14 mouse cellular contexts compared by ENCODE assay signal in the genomic region with DNA sequence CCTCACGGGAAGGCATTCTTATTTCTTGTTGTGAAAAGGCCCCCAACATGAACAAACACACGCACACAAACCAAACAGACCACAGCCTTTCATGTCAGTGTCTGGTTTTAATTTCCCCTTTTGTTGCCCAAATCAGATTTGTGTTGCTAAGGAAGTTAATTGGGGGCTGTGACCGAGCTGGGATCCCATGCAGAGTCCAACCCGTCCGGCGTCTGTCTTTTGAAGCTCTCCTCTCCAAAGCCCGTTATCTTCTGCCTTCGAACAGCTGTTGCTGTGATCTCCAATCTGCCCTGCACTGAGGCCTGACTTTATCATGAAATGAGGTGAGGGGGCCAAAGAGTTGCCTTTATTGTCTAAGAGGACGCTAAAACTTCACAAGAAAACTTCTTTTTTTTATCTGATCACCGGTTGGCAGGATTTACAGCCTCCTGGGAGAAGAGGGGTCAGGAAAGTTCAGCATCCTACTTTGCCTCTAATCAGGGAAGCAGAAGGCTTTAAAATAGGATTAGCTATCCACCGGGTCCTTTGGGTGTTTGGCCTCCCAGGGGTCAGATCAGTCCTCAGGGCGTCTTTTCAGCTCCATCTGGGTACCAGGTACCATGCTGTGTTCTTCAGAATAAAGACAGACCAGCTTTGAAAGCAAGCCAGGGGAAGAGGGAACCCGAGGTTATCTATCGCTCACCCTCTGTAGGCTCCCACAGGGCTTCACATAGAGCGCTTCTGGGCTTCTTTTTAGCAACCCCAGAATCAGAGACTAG. TPM values are rescaled to one million over a fixed set of nuclear protein-coding genes. Genes with fewer than 3 reads are reported as not detected.
A peak's percentile ranks its signal among the peaks of the same experiment; 100 is the strongest.
DNase-seq lines count a peak whose midpoint lies in the region; ATAC-seq and TF ChIP-seq lines count a peak whose summit lies in the region.
"Had no signal": no experiment of that assay in that cellular context is flagged by ENCODE, and none has a peak within 500 bp of the region (broad histone marks: within the 10 kb centered on the region; RNA-seq: fewer than 3 reads in every experiment).

No protein-coding gene starts in this region.

- peaks cover 3% of the 10 kb centered on the region; the same call in 1 of the 2 replicates for H3K9me3 ChIP-seq in heart, embryonic 12.5 days (replicated peaks)
- no peaks in the 10 kb centered on the region for H3K9me3 ChIP-seq in embryonic facial prominence, embryonic 15.5 days (replicated peaks)
- no peaks in the 10 kb centered on the region for H3K9me3 ChIP-seq in midbrain, embryonic 14.5 days (ENCODE audit: control insufficient read depth, low read length)
- H3K9me3 ChIP-seq: intestine, embryonic 15.5 days; neural tube, embryonic 13.5 days had no signal

- H3K4me2 ChIP-seq in heart, embryonic 12.5 days, result 0 out of 2 replicates have a peak overlapping the region, but pooled peaks have one; percentile 1
- peak overlapping the region; percentile 3; the same call in 1 of the 2 replicates for H3K4me2 ChIP-seq in embryonic facial prominence, embryonic 15.5 days (replicated peaks)
- H3K4me2 ChIP-seq in midbrain, embryonic 14.5 days (ENCODE audit: low read length), result no peak overlapping the region
- H3K4me2 ChIP-seq: intestine, embryonic 15.5 days; neural tube, embryonic 13.5 days had no signal

- ATAC-seq in heart, embryonic 12.5 days (ENCODE audit: insufficient number of reproducible peaks, low FRiP score), result no peak
- peak; percentile 31; the same call in 1 of the 2 replicates for ATAC-seq in embryonic facial prominence, embryonic 15.5 days (ENCODE audit: insufficient number of reproducible peaks, low FRiP score, low TSS enrichment, low read depth)
- ATAC-seq in midbrain, embryonic 14.5 days (ENCODE audit: low FRiP score, low TSS enrichment), result no peak
- ATAC-seq: intestine, embryonic 15.5 days had no signal

- H3K4me1 ChIP-seq in heart, embryonic 12.5 days (replicated peaks), result peaks cover 35% of the 10 kb centered on the region
- H3K4me1 ChIP-seq in embryonic facial prominence, embryonic 15.5 days, result peaks cover 22% of the 10 kb centered on the region
- peaks cover 9% of the 10 kb centered on the region for H3K4me1 ChIP-seq in midbrain, embryonic 14.5 days (ENCODE audit: control insufficient read depth, insufficient read depth, low read length)
- H3K4me1 ChIP-seq: megakaryocyte, embryonic 14.5 days had no signal

- H3K36me3 ChIP-seq in heart, embryonic 12.5 days, result no peaks in the 10 kb centered on the region
- no peaks in the 10 kb centered on the region for H3K36me3 ChIP-seq in embryonic facial prominence, embryonic 15.5 days
- no peaks in the 10 kb centered on the region for H3K36me3 ChIP-seq in midbrain, embryonic 14.5 days (ENCODE audit: control insufficient read depth, insufficient read depth, low read length)
- H3K36me3 ChIP-seq: intestine, embryonic 15.5 days; neural tube, embryonic 13.5 days had no signal

- H3K27ac ChIP-seq in heart, embryonic 12.5 days (ENCODE audit: poor library complexity, severe bottlenecking), result no peak overlapping the region
- no peak overlapping the region; the same call in 1 of the 2 replicates for H3K27ac ChIP-seq in embryonic facial prominence, embryonic 15.5 days (replicated peaks)
- no peak overlapping the region for H3K27ac ChIP-seq in midbrain, embryonic 14.5 days (replicated peaks; ENCODE audit: low read depth, low read length)
- H3K27ac ChIP-seq: intestine, embryonic 15.5 days; neural tube, embryonic 13.5 days; stomach, postnatal 0 days had no signal

- TF ChIP-seq CTCF in brain, embryonic 14.5 days (IDR thresholded peaks at IDR 0.05; ENCODE audit: borderline replicate concordance, extremely low read depth, insufficient read depth, insufficient read length), result no peak

- H3K9ac ChIP-seq in heart, embryonic 12.5 days, result no peak overlapping the region
- no peak overlapping the region for H3K9ac ChIP-seq in embryonic facial prominence, embryonic 15.5 days
- no peak overlapping the region for H3K9ac ChIP-seq in midbrain, embryonic 14.5 days (replicated peaks; ENCODE audit: low read length)
- H3K9ac ChIP-seq: intestine, embryonic 15.5 days; neural tube, embryonic 13.5 days had no signal

- no peak for DNase-seq in heart, adult 8-10 months (ENCODE audit: low spot score)
- peak; percentile 64 for DNase-seq in brain, embryonic 14.5 days (ENCODE audit: low read depth)
- peak; percentile 39 for DNase-seq in midbrain, embryonic 14.5 days
- no peak for DNase-seq in kidney, adult 18-20 months
- no peak for DNase-seq in adipocyte (ENCODE audit: low spot score)
- DNase-seq in left cerebral cortex, postnatal 14 days (ENCODE audit: low spot score in 2 of 2), result no peak
- DNase-seq: adrenal gland, adult 8-10 months; lung, adult 2 months had no signal

- H3K27me3 ChIP-seq in heart, embryonic 12.5 days (replicated peaks), result 0 out of 2 replicates have a peak, but pooled peaks cover 3% of the 10 kb centered on the region
- H3K27me3 ChIP-seq in embryonic facial prominence, embryonic 15.5 days, result no peaks in the 10 kb centered on the region
- H3K27me3 ChIP-seq in midbrain, embryonic 14.5 days (ENCODE audit: control insufficient read depth, insufficient read depth, low read length), result no peaks in the 10 kb centered on the region
- H3K27me3 ChIP-seq: intestine, embryonic 15.5 days had no signal

- WGBS in heart, embryonic 12.5 days, result 11% methylated on average over 15 of the region's 15 CpGs
- 17% methylated on average over 15 of the region's 15 CpGs for WGBS in embryonic facial prominence, embryonic 15.5 days
- 3% methylated on average over 15 of the region's 15 CpGs for WGBS in midbrain, embryonic 14.5 days

- no peak for TF ChIP-seq POLR2A in brain, embryonic 14.5 days (IDR thresholded peaks at IDR 0.05; ENCODE audit: borderline replicate concordance, extremely low read depth, insufficient read depth, insufficient read length, poor library complexity, severe bottlenecking)

- intact Hi-C loops in left cerebral cortex, postnatal 14 days (cut with DNase I), result no loop called here

- H3K4me3 ChIP-seq in heart, embryonic 12.5 days, result no peak overlapping the region
- H3K4me3 ChIP-seq in embryonic facial prominence, embryonic 15.5 days (replicated peaks), result no peak overlapping the region
- H3K4me3 ChIP-seq in midbrain, embryonic 14.5 days (replicated peaks; ENCODE audit: low read depth, low read length), result no peak overlapping the region
- H3K4me3 ChIP-seq: intestine, embryonic 15.5 days; megakaryocyte, embryonic 14.5 days; neural tube, embryonic 13.5 days had no signal

RNA-seq across cellular contexts. Expression of a gene that starts 43.3 kb away (rescaled TPM):
- 0.56 and 1.3 TPM in 2 replicates for polyA plus RNA-seq in heart, embryonic 12.5 days (2016; fragmentation: Nextera tagmentation; extraction: Ambion mirVana)
- 1 to 10 TPM; 1.8 to 2.4 (median 2.1) TPM for total RNA-seq in heart, adult 8-10 months (2022)
- 2.1 and 3.2 TPM in 2 replicates for polyA plus RNA-seq in brain, embryonic 14.5 days (2012; rRNA removed)
- polyA plus RNA-seq in embryonic facial prominence, embryonic 15.5 days (2015; fragmentation: Nextera tagmentation; extraction: Ambion mirVana), result 3.4 and 4.1 TPM in 2 replicates
- 0.81 and 0.99 TPM in 2 replicates for polyA plus RNA-seq in midbrain, embryonic 14.5 days (2014; fragmentation: Nextera tagmentation; extraction: Ambion mirVana)
- total RNA-seq in left cerebral cortex, postnatal 14 days (2021), result 10 to 100 TPM; 27.4 to 28.7 TPM

Comparison
In these comparisons a context has a peak if more than half of its experiments do, and no peak if none do; other contexts are left out.
1. DNase-seq: peak in brain, embryonic 14.5 days (single experiment) and midbrain, embryonic 14.5 days (single experiment); none in heart, adult 8-10 months (single experiment), kidney, adult 18-20 months (single experiment), adipocyte (single experiment) and left cerebral cortex, postnatal 14 days (0 of 2).